Mouse (Mus musculus): ENCODE measurements around the gene Serpinb2.

Serpinb2 gene

DNA sequence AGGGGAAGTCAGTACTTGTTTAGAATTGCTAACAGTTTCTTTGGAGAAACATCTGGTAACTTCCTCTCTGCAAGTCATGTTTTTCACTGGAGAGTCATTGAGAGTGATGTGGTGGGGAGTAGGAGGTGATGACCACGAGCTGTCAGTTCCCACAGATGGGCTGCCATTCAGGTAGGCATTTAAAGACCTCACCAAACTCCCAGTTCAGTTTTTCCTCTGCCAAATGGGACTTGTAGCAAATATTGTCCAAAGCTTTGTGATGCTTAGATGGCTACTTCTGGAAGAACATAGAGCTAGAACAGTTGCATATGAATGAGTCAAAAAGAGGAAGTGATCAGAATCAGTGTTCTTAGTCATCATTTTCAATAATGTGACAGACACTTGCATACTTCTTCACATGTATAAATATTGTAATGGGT is 72.7 kb downstream of the Serpinb2 start:
- DNase-seq = no peak

- DNase-seq = no peak
Observed at GRCm38 (mm10) chr1:107584932-107585331, 73.7 kb downstream of the Serpinb2 start.
